Mouse (Mus musculus) limb, embryonic 11.5 days (tissue): ENCODE measurements at regions not wholly inside any gene's neighbourhood (a gene's known extent, or its start where the extent isn't known, plus 50 kb on each side); places are given as distances from the start of the nearest gene placed in this dataset.

Experiments used
- ATAC-seq: fragments of 200-750 bp; cut with Nextera tagmentation; 2 replicates; pipeline ENCODE4 v1.8.0; 2017; ENCODE audit warnings: low read depth; ENCODE audit not compliant: insufficient number of reproducible peaks, low FRiP score, low TSS enrichment
- DNase-seq: peaks from one replicate; pipeline ENCODE4 v3.0.0-alpha.2; 2015; ENCODE audit warnings: low spot score
- H3K27ac ChIP-seq: fragments of 300-500 bp; sonication (generic); replicated peaks from 2 replicates; pipeline ENCODE4 v1.5.1; 2014; ENCODE audit warnings: low read depth, mild to moderate bottlenecking, low read length
- H3K27me3 ChIP-seq: fragments of 300-500 bp; sonication (generic); 2 replicates; pipeline ENCODE4 v1.6.1; 2014; ENCODE audit warnings: mild to moderate bottlenecking, low read length, mixed read lengths; ENCODE audit not compliant: control insufficient read depth, insufficient read depth
- H3K36me3 ChIP-seq: fragments of 300-500 bp; sonication (generic); 2 replicates; pipeline ENCODE4 v1.6.1; 2014; ENCODE audit warnings: mild to moderate bottlenecking, low read length, moderate library complexity, mixed read lengths; ENCODE audit not compliant: control insufficient read depth, insufficient read depth
- H3K4me1 ChIP-seq: fragments of 300-500 bp; sonication (generic); 2 replicates; pipeline ENCODE4 v1.6.1; 2014; ENCODE audit warnings: low read length, mixed read lengths; ENCODE audit not compliant: control insufficient read depth, insufficient read depth
- H3K4me2 ChIP-seq: fragments of 300-500 bp; sonication (generic); 2 replicates; pipeline ENCODE4 v1.6.1; 2014; ENCODE audit warnings: low read depth, mild to moderate bottlenecking, moderate library complexity; ENCODE audit not compliant: severe bottlenecking
- H3K4me3 ChIP-seq: fragments of 300-500 bp; sonication (generic); 2 replicates; pipeline ENCODE4 v1.5.1; 2014; ENCODE audit warnings: low read depth, low read length
- H3K9ac ChIP-seq: fragments of 300-500 bp; sonication (generic); 2 replicates; pipeline ENCODE4 v1.6.1; 2014; ENCODE audit warnings: mild to moderate bottlenecking, low read length
- H3K9me3 ChIP-seq: fragments of 300-500 bp; sonication (generic); 2 replicates; pipeline ENCODE4 v1.6.1; 2016; ENCODE audit warnings: low read length; ENCODE audit not compliant: control insufficient read depth
- WGBS: fragments of 180-500 bp; shearing (Covaris S2); extraction: QIAGEN DNeasy Blood & Tissue Kit; methylation state at CpG from one replicate; pipeline ENCODE4 v1.1.7; 2014; 5-methylcytosine and 5-hydroxymethylcytosine counted together

- H3K9ac ChIP-seq = no peak overlapping the region
- WGBS = 82% methylated on average over 4 of the region's 4 CpGs
- H3K36me3 ChIP-seq = no peaks in the 10 kb centered on the region
- no peaks in the 10 kb centered on the region for H3K4me1 ChIP-seq
- H3K9me3 ChIP-seq = no peaks in the 10 kb centered on the region
- H3K27ac ChIP-seq = no peak overlapping the region
- no peaks in the 10 kb centered on the region for H3K27me3 ChIP-seq
- ATAC-seq (no peak), DNase-seq (no peak)
- H3K4me3 ChIP-seq = no peak overlapping the region
- no peak overlapping the region for H3K4me2 ChIP-seq
These were observed 82.9 kb upstream of the Cryz start for GRCm38 (mm10) chr3:154513566-154513965.

GRCm38 (mm10) chr3:154510160-154510559, 86.4 kb upstream of the Cryz start:
- no peaks in the 10 kb centered on the region for H3K4me1 ChIP-seq
- H3K9ac ChIP-seq = no peak overlapping the region
- H3K9me3 ChIP-seq = no peaks in the 10 kb centered on the region
- no peaks in the 10 kb centered on the region for H3K27me3 ChIP-seq
- WGBS = 70% methylated on average over 3 of the region's 3 CpGs
- no peak overlapping the region for H3K4me3 ChIP-seq
- no peak overlapping the region for H3K4me2 ChIP-seq
- no peak overlapping the region for H3K27ac ChIP-seq
- ATAC-seq = no peak
- no peaks in the 10 kb centered on the region for H3K36me3 ChIP-seq
- DNase-seq = no peak

GRCm38 (mm10) chr3:154509394-154509793, 87.1 kb upstream of the Cryz start:
- Histone ChIP-seq H3K9me3 (no peaks in the 10 kb centered on the region), H3K9ac (no peak overlapping the region), H3K27ac (no peak overlapping the region), H3K4me2 (no peak overlapping the region), H3K4me1 (no peaks in the 10 kb centered on the region), H3K27me3 (no peaks in the 10 kb centered on the region), H3K36me3 (no peaks in the 10 kb centered on the region), H3K4me3 (no peak overlapping the region)
- ATAC-seq (no peak), DNase-seq (no peak)
- WGBS = 80% methylated on average over 6 of the region's 6 CpGs

- H3K36me3 ChIP-seq = no peaks in the 10 kb centered on the region
- DNase-seq = no peak
- H3K9ac ChIP-seq = no peak overlapping the region
- ATAC-seq = no peak
- H3K4me1 ChIP-seq = no peaks in the 10 kb centered on the region
- no peaks in the 10 kb centered on the region for H3K27me3 ChIP-seq
- no peak overlapping the region for H3K4me3 ChIP-seq
- H3K4me2 ChIP-seq = no peak overlapping the region
- H3K9me3 ChIP-seq = no peaks in the 10 kb centered on the region
- H3K27ac ChIP-seq = no peak overlapping the region
- 89% methylated on average over 2 of the region's 2 CpGs for WGBS
These were observed 103.1 kb upstream of the Cryz start for GRCm38 (mm10) chr3:154493387-154493920.

- 80% methylated on average over 2 of the region's 2 CpGs for WGBS
- ATAC-seq (no peak), DNase-seq (no peak)
- H3K4me2 ChIP-seq = no peak overlapping the region
- no peaks in the 10 kb centered on the region for H3K27me3 ChIP-seq
- no peak overlapping the region for H3K4me3 ChIP-seq
- no peak overlapping the region for H3K27ac ChIP-seq
- H3K9ac ChIP-seq = no peak overlapping the region
- no peaks in the 10 kb centered on the region for H3K36me3 ChIP-seq
- no peaks in the 10 kb centered on the region; the same call in 1 of the 2 replicates for H3K9me3 ChIP-seq
- no peaks in the 10 kb centered on the region for H3K4me1 ChIP-seq
These were observed 124.1 kb upstream of the Cryz start for GRCm38 (mm10) chr3:154472426-154472825.

GRCm38 (mm10) chr3:154467581-154468374, 128.7 kb upstream of the Cryz start:
- ATAC-seq = no peak
- WGBS = 48% methylated on average over 13 of the region's 13 CpGs
- no peaks in the 10 kb centered on the region; the same call in 1 of the 2 replicates for H3K9me3 ChIP-seq
- no peak overlapping the region for H3K9ac ChIP-seq
- H3K36me3 ChIP-seq = no peaks in the 10 kb centered on the region
- DNase-seq = no peak
- no peak overlapping the region for H3K27ac ChIP-seq
- no peak overlapping the region for H3K4me2 ChIP-seq
- H3K4me3 ChIP-seq = no peak overlapping the region
- H3K4me1 ChIP-seq = no peaks in the 10 kb centered on the region
- H3K27me3 ChIP-seq = no peaks in the 10 kb centered on the region

GRCm38 (mm10) chr3:154458208-154458607, 127.7 kb upstream of the Lhx8 start:
- ATAC-seq (no peak), DNase-seq (no peak)
- Histone ChIP-seq H3K27ac (no peak overlapping the region), H3K4me2 (no peak overlapping the region), H3K4me3 (no peak overlapping the region), H3K27me3 (no peaks in the 10 kb centered on the region), H3K36me3 (no peaks in the 10 kb centered on the region), H3K9me3 (no peaks in the 10 kb centered on the region), H3K4me1 (no peaks in the 10 kb centered on the region), H3K9ac (no peak overlapping the region)
- 81% methylated on average over 9 of the region's 9 CpGs for WGBS

- Histone ChIP-seq H3K4me2 (no peak overlapping the region), H3K27me3 (no peaks in the 10 kb centered on the region), H3K9me3 (no peaks in the 10 kb centered on the region), H3K9ac (no peak overlapping the region), H3K36me3 (no peaks in the 10 kb centered on the region), H3K4me1 (no peaks in the 10 kb centered on the region), H3K4me3 (no peak overlapping the region), H3K27ac (no peak overlapping the region)
- DNase-seq (no peak), ATAC-seq (no peak)
These were observed 122.6 kb upstream of the Lhx8 start for GRCm38 (mm10) chr3:154453025-154453424.

- Histone ChIP-seq H3K4me3 (no peak overlapping the region), H3K27ac (no peak overlapping the region), H3K9ac (no peak overlapping the region), H3K36me3 (no peaks in the 10 kb centered on the region), H3K27me3 (no peaks in the 10 kb centered on the region), H3K4me2 (no peak overlapping the region), H3K9me3 (no peaks in the 10 kb centered on the region), H3K4me1 (no peaks in the 10 kb centered on the region)
- DNase-seq (no peak), ATAC-seq (no peak)
- WGBS = 88% methylated on average over 6 of the region's 6 CpGs
These were observed 122.1 kb upstream of the Lhx8 start for GRCm38 (mm10) chr3:154452585-154452984.
